ENCODE assay signal across 9 mouse cellular contexts in genomic region chrX:12645531-12646304, GRCm38 (mm10). TPM values are rescaled to one million over a fixed set of nuclear protein-coding genes. Genes with fewer than 3 reads are reported as not detected.
DNase-seq lines count a peak whose midpoint lies in the region; ATAC-seq lines count a peak whose summit lies in the region.
"Had no signal": no experiment of that assay in that cellular context is flagged by ENCODE, and none has a peak within 500 bp of the region (broad histone marks: within the 10 kb centered on the region; RNA-seq: fewer than 3 reads in every experiment).

No protein-coding gene starts in this region.

- peak; percentile 39; the same call in 1 of the 2 replicates for ATAC-seq in heart, embryonic 14.5 days (ENCODE audit: insufficient number of reproducible peaks, insufficient read depth, low FRiP score, low read depth)
- ATAC-seq in midbrain, embryonic 13.5 days = 0 out of 2 replicates have a peak, but pooled peaks have one; percentile 45
- no peak for ATAC-seq in midbrain, embryonic 11.5 days (ENCODE audit: low FRiP score)
- ATAC-seq in activated CD4-positive, CD25-positive, alpha-beta regulatory T cell, adult 4 months = no peak
- ATAC-seq: liver, postnatal 0 days had no signal

- peaks cover 5% of the 10 kb centered on the region; the same call in 1 of the 2 replicates for H3K36me3 ChIP-seq in heart, embryonic 14.5 days (ENCODE audit: control insufficient read depth, insufficient read depth, low read length)
- H3K36me3 ChIP-seq in midbrain, embryonic 13.5 days = no peaks in the 10 kb centered on the region
- H3K36me3 ChIP-seq in midbrain, embryonic 11.5 days (ENCODE audit: control insufficient read depth, insufficient read depth, low read length) = no peaks in the 10 kb centered on the region

- no peak for DNase-seq in heart, postnatal 14 days
- no peak for DNase-seq in midbrain, embryonic 11.5 days (ENCODE audit: low spot score, missing footprints)
- peak; percentile 35 to 67 for DNase-seq in cerebellum, postnatal 25 days
- peak; percentile 38 for DNase-seq in retina, postnatal 1 day
- no peak for DNase-seq in urinary bladder, postnatal 25 days (ENCODE audit: low spot score)
- DNase-seq: liver, postnatal 0 days had no signal

- intact Hi-C loops in heart, postnatal 14 days (cut with DNase I) = loop anchor here (5.0 kb wide), 1 partner anchor 103 kb away; no protein-coding TSS in a partner anchor

- H3K4me1 ChIP-seq in heart, embryonic 14.5 days (ENCODE audit: control insufficient read depth in 2 of 2, insufficient read depth in 2 of 2, low read length in 2 of 2) = peaks cover 0 to 4% of the 10 kb centered on the region in 2 experiments; a peak in 1 of 4 replicates
- H3K4me1 ChIP-seq in midbrain, embryonic 13.5 days (replicated peaks) = no peaks in the 10 kb centered on the region; the same call in 1 of the 2 replicates
- no peaks in the 10 kb centered on the region for H3K4me1 ChIP-seq in midbrain, embryonic 11.5 days (ENCODE audit: control insufficient read depth, insufficient read depth, low read length)

- H3K9me3 ChIP-seq in heart, embryonic 14.5 days (ENCODE audit: control insufficient read depth, low read length) = no peaks in the 10 kb centered on the region
- H3K9me3 ChIP-seq in midbrain, embryonic 13.5 days = no peaks in the 10 kb centered on the region
- no peaks in the 10 kb centered on the region for H3K9me3 ChIP-seq in midbrain, embryonic 11.5 days (ENCODE audit: control insufficient read depth, low read length)

- H3K4me2 ChIP-seq in heart, embryonic 14.5 days (ENCODE audit: low read length) = no peak overlapping the region
- H3K4me2 ChIP-seq in midbrain, embryonic 13.5 days (replicated peaks) = no peak overlapping the region
- H3K4me2 ChIP-seq in midbrain, embryonic 11.5 days = no peak overlapping the region

- peak overlapping the region in 1 of 2 experiments; percentile 6; a peak in 1 of 4 replicates for H3K27ac ChIP-seq in heart, embryonic 14.5 days (replicated peaks in 1 of 2; ENCODE audit: control insufficient read depth in 1 of 2, insufficient read depth in 1 of 2, low read depth in 2 of 2, low read length in 2 of 2)
- peak overlapping the region; percentile 30; the same call in 1 of the 2 replicates for H3K27ac ChIP-seq in midbrain, embryonic 13.5 days
- H3K27ac ChIP-seq in midbrain, embryonic 11.5 days (ENCODE audit: low read depth, low read length) = no peak overlapping the region

- no peak overlapping the region for H3K9ac ChIP-seq in heart, embryonic 14.5 days (ENCODE audit: low read length)
- no peak overlapping the region for H3K9ac ChIP-seq in midbrain, embryonic 13.5 days (replicated peaks)
- no peak overlapping the region for H3K9ac ChIP-seq in midbrain, embryonic 11.5 days (ENCODE audit: low read length)
- H3K9ac ChIP-seq: liver, postnatal 0 days had no signal

- H3K27me3 ChIP-seq in heart, embryonic 14.5 days (ENCODE audit: control insufficient read depth, insufficient read depth, low read length) = no peaks in the 10 kb centered on the region
- no peaks in the 10 kb centered on the region for H3K27me3 ChIP-seq in midbrain, embryonic 13.5 days
- no peaks in the 10 kb centered on the region for H3K27me3 ChIP-seq in midbrain, embryonic 11.5 days (ENCODE audit: control insufficient read depth, insufficient read depth, low read length)

- no peak overlapping the region for H3K4me3 ChIP-seq in heart, embryonic 14.5 days (ENCODE audit: control insufficient read depth in 1 of 2, insufficient read depth in 1 of 2, low read depth in 1 of 2, low read length in 2 of 2)
- H3K4me3 ChIP-seq in midbrain, embryonic 13.5 days (replicated peaks) = no peak overlapping the region
- no peak overlapping the region for H3K4me3 ChIP-seq in midbrain, embryonic 11.5 days (ENCODE audit: low read depth, low read length)

- WGBS in heart, embryonic 14.5 days = 47% methylated on average over 12 of the region's 12 CpGs
- 60% methylated on average over 12 of the region's 12 CpGs for WGBS in midbrain, embryonic 13.5 days
- 76% methylated on average over 12 of the region's 12 CpGs for WGBS in midbrain, embryonic 11.5 days

RNA-seq across cellular contexts. Expression of gene 1810030O07Rik, which starts 27.8 kb away (rescaled TPM):
- polyA plus RNA-seq in heart, embryonic 14.5 days (2014; fragmentation: Nextera tagmentation; extraction: Ambion mirVana) = 25.6 and 29.9 TPM in 2 replicates
- total RNA-seq in heart, postnatal 14 days (2021) = 10 to 100 TPM in 1 of 2 experiments, 1 to 10 TPM in 1; 7.6 to 14.0 TPM
- 28.4 and 28.9 TPM in 2 replicates for polyA plus RNA-seq in midbrain, embryonic 13.5 days (2015; fragmentation: Nextera tagmentation; extraction: Ambion mirVana)
- 35.6 and 38.5 TPM in 2 replicates for polyA plus RNA-seq in midbrain, embryonic 11.5 days (2014; fragmentation: Nextera tagmentation; extraction: Ambion mirVana)
- 10 to 100 TPM; 59.8 to 60.7 TPM for polyA plus RNA-seq in activated CD4-positive, CD25-positive, alpha-beta regulatory T cell, adult 4 months (2017; shearing (Covaris generic))

RNA-seq across cellular contexts. Expression of gene Atp6ap2, which starts 58.1 kb away (rescaled TPM):
- 57.1 and 66.2 TPM in 2 replicates for polyA plus RNA-seq in heart, embryonic 14.5 days (2014; fragmentation: Nextera tagmentation; extraction: Ambion mirVana)
- total RNA-seq in heart, postnatal 14 days (2021) = 10 to 100 TPM; 19.9 to 26.4 TPM
- 149 and 164 TPM in 2 replicates for polyA plus RNA-seq in midbrain, embryonic 13.5 days (2015; fragmentation: Nextera tagmentation; extraction: Ambion mirVana)
- 98.7 and 103 TPM in 2 replicates for polyA plus RNA-seq in midbrain, embryonic 11.5 days (2014; fragmentation: Nextera tagmentation; extraction: Ambion mirVana)
- 10 to 100 TPM; 60.7 to 68.1 TPM for polyA plus RNA-seq in activated CD4-positive, CD25-positive, alpha-beta regulatory T cell, adult 4 months (2017; shearing (Covaris generic))

Comparison
In these comparisons a context has a peak if more than half of its experiments do, and no peak if none do; other contexts are left out.
1. ATAC-seq: peak in heart, embryonic 14.5 days (single experiment) and midbrain, embryonic 13.5 days (single experiment); none in midbrain, embryonic 11.5 days (single experiment) and activated CD4-positive, CD25-positive, alpha-beta regulatory T cell, adult 4 months (single experiment).
2. DNase-seq: peak in cerebellum, postnatal 25 days (2 of 2) and retina, postnatal 1 day (single experiment); none in heart, postnatal 14 days (0 of 2), midbrain, embryonic 11.5 days (single experiment) and urinary bladder, postnatal 25 days (single experiment).